Mouse (Mus musculus) liver, embryonic 14.5 days (tissue): ENCODE results near the gene Ret. TPM values are rescaled to one million over a fixed set of nuclear protein-coding genes. Genes with fewer than 3 reads are reported as not detected.
A peak's percentile ranks its signal among the peaks of the same experiment; 100 is the strongest.

Experiments
- ATAC-seq: fragments of 200-750 bp; cut with Nextera tagmentation; 2 replicates; pipeline ENCODE4 v1.8.0; 2017; ENCODE audit warnings: moderate number of reproducible peaks, mild to moderate bottlenecking, moderate library complexity; ENCODE audit not compliant: insufficient read depth
- DNase-seq, 3 experiments: peaks; one replicate each; pipeline ENCODE4 v3.0.0-alpha.2; 2012 to 2013; ENCODE audit warnings: low read depth in 3 of 3, low spot score in 3 of 3
- H3K27ac ChIP-seq: fragments of 300-500 bp; sonication (generic); 2 replicates; pipeline ENCODE4 v1.5.1; 2014; ENCODE audit warnings: moderate library complexity, mild to moderate bottlenecking, control low read depth, inconsistent platforms
- H3K27me3 ChIP-seq: fragments of 300-500 bp; sonication (generic); 2 replicates; pipeline ENCODE4 v1.6.1; 2014; ENCODE audit warnings: mild to moderate bottlenecking, low read length, moderate library complexity; ENCODE audit not compliant: control insufficient read depth, insufficient read depth
- H3K36me3 ChIP-seq: fragments of 300-500 bp; sonication (generic); replicated peaks from 2 replicates; pipeline ENCODE4 v1.6.1; 2014; ENCODE audit warnings: low read depth; ENCODE audit not compliant: control insufficient read depth, insufficient read depth
- H3K4me1 ChIP-seq, 2 experiments: fragments of 200-500 bp in 1 of 2; fragments of 300-500 bp in 1 of 2; sonication (generic) in 1 of 2; replicated peaks; 2 replicates each; pipeline ENCODE4 v1.6.1; 2012 to 2014; ENCODE audit warnings: antibody characterized with exemption in 1 of 2, inconsistent platforms in 1 of 2, low read length in 1 of 2; ENCODE audit not compliant: control insufficient read depth in 2 of 2, insufficient read depth in 2 of 2
- H3K4me2 ChIP-seq: fragments of 300-500 bp; sonication (generic); 2 replicates; pipeline ENCODE4 v1.6.1; 2014; ENCODE audit warnings: low read depth, mild to moderate bottlenecking, control low read depth, moderate library complexity
- H3K4me3 ChIP-seq, 2 experiments: fragments of 200-500 bp in 1 of 2; fragments of 300-500 bp in 1 of 2; sonication (generic) in 1 of 2; 2 replicates each; pipeline ENCODE4 v1.5.1; 2012 to 2014; ENCODE audit warnings: low read depth in 2 of 2, low read length in 2 of 2, mild to moderate bottlenecking in 2 of 2, control low read depth in 1 of 2, inconsistent platforms in 1 of 2, moderate library complexity in 1 of 2; ENCODE audit not compliant: insufficient read depth in 1 of 2
- H3K9ac ChIP-seq: fragments of 300-500 bp; sonication (generic); replicated peaks from 2 replicates; pipeline ENCODE4 v1.6.1; 2014; ENCODE audit warnings: mild to moderate bottlenecking, control low read depth, moderate library complexity
- H3K9me3 ChIP-seq: fragments of 300-500 bp; sonication (generic); 2 replicates; pipeline ENCODE4 v1.6.1; 2016; ENCODE audit warnings: low read length, mixed read lengths; ENCODE audit not compliant: control insufficient read depth
- CTCF ChIP-seq: IDR thresholded peaks from 2 replicates; pipeline ENCODE4 v1.5.1; 2016; ENCODE audit warnings: antibody characterized with exemption, low read depth, control low read depth
- EP300 ChIP-seq: IDR thresholded peaks from 2 replicates; pipeline ENCODE4 v1.6.1; 2016; ENCODE audit warnings: antibody characterized with exemption, low read depth
- WGBS: fragments of 180-500 bp; shearing (Covaris S2); extraction: QIAGEN DNeasy Blood & Tissue Kit; methylation state at CpG from one replicate; pipeline ENCODE4 v1.1.7; 2014; ENCODE audit not compliant: insufficient replicate concordance; 5-methylcytosine and 5-hydroxymethylcytosine counted together
- polyA plus RNA-seq, 2 experiments: library from polyadenylated mRNA; depleted of rRNA in 1 of 2; stranded (reverse) in 1 of 2; unstranded in 1 of 2; fragments of >200 nt; fragmentation: Nextera tagmentation in 1 of 2; extraction: Ambion mirVana in 1 of 2; gene quantifications; 2 replicates each; pipeline versions ENCODE4 v1.2.1 to v1.2.3; 2012 to 2014

Ret gene
- polyA plus RNA-seq (2012; rRNA removed), result 0.02 and 0.08 TPM in 2 replicates
- not detected in 2 replicates for polyA plus RNA-seq (2014; fragmentation: Nextera tagmentation; extraction: Ambion mirVana)

DNA sequence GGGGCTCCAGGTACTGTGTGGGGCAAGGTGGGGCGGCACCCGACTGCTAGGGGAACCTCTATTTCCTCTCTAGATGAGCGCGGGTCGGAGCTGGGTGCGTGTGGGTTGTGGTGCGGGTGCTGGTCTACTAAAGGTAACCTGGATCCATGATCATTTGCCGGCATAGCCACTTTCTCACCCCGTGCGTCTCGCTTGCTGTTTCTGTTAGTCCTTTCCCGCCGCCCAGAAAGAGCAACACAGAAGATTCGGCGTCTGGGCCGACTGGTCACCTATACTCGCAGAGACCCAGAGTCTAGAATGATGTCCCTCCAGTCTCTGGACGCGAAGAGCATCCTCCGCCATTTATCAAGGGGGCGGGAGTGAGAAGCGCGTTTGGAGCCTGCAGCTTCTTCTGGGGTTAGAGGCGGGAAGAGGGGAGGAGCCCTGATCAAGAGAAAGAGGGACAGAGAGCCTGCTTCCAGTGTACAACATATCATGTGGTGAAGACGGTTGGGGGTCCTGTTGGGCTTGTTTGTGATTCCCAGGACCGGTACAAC, at the start of gene Ret:
TSS of gene Ret (minus strand) at position 279 of the 536 bp plus-strand sequence.
- Histone ChIP-seq H3K36me3 (no peaks in the 10 kb centered on the region), H3K4me2 (peak within 1 kb of the TSS; percentile 58), H3K4me1 (no peaks in the 10 kb centered on the region), H3K9ac (no peak within 1 kb of the TSS), H3K27ac (no peak within 1 kb of the TSS), H3K27me3 (peaks cover 47% of the 10 kb centered on the region), H3K9me3 (no peaks in the 10 kb centered on the region), H3K4me3 (peak within 1 kb of the TSS; percentile 8 to 42; a peak in 3 of 4 replicates)
- TF ChIP-seq CTCF, result no peak
- no peak for TF ChIP-seq EP300
- WGBS, result under 1% methylated on average over 26 of the region's 26 CpGs
- ATAC-seq (no peak), DNase-seq (no peak)

DNA sequence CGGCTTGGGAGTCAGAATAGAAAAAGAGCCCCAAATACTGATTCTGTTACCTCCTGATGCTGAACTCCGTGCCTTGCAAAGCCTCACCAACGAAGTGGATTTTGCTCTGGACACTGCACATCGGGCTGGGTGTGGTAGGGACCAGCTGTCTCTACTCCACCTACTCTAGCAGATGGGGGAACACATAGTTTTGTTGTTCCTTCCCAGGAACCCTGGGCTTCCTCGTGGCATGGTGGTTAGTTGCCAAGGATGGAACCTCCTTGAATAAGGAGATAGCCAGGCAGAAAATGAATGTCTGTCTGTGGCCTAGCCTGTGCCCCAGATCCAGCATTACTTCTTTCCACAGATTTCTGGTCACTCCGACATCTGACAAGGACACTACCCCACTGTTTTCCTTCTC, 49.6 kb upstream of the Ret start:
- Histone ChIP-seq H3K36me3 (no peaks in the 10 kb centered on the region), H3K4me2 (no peak overlapping the region), H3K9ac (no peak overlapping the region), H3K4me3 (no peak overlapping the region), H3K4me1 (no peaks in the 10 kb centered on the region), H3K27me3 (no peaks in the 10 kb centered on the region), H3K27ac (no peak overlapping the region), H3K9me3 (no peaks in the 10 kb centered on the region)
- 62% methylated on average over 6 of the region's 6 CpGs for WGBS
- no peak for DNase-seq
- TF ChIP-seq CTCF, result no peak
- no peak for TF ChIP-seq EP300
- no peak for ATAC-seq

DNA sequence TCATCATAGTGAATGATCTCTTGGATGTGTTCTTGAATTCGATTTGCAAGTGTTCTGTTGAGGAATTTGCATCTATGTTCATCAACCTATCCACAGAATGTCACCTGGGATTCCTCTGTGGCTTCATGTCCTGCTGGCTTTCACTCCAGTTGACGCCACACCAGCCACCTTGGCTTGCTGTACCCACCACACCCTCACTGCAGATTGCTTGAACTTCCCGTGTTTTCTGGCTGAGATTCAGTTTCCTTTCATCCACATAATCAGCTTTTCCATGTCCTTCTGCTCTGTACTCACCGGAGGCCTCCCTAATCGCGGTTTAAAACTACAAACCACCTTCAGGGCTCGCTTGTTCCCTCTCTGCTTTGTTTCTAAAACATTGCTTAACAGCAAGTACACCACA, 46.6 kb upstream of the Ret start:
- Histone ChIP-seq H3K27ac (no peak overlapping the region), H3K9ac (no peak overlapping the region), H3K4me1 (no peaks in the 10 kb centered on the region), H3K27me3 (no peaks in the 10 kb centered on the region), H3K9me3 (no peaks in the 10 kb centered on the region), H3K36me3 (no peaks in the 10 kb centered on the region), H3K4me3 (no peak overlapping the region), H3K4me2 (no peak overlapping the region)
- DNase-seq (no peak), ATAC-seq (no peak)
- 58% methylated on average over 7 of the region's 7 CpGs for WGBS
- TF ChIP-seq CTCF, result no peak

DNA sequence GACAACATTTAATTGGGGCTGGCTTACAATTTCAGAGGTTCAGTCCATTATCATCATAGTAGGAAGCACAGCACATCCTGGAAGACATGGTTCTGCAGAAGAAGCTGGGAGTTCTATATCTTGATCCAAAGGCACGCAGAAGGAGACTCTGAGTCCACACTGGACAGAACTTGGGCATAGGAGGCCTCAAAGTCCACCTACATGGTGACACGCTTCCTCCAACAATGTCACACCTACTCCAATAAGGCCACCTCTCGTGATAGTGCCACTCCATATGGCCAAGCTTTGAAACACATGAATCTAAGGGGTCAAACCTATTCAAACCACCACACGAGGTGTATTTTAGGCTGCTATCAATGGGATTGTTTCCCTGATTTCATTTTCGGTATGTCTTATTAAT, 45.4 kb upstream of the Ret start:
- ATAC-seq (no peak), DNase-seq (no peak)
- WGBS, result 54% methylated on average over 5 of the region's 5 CpGs

DNA sequence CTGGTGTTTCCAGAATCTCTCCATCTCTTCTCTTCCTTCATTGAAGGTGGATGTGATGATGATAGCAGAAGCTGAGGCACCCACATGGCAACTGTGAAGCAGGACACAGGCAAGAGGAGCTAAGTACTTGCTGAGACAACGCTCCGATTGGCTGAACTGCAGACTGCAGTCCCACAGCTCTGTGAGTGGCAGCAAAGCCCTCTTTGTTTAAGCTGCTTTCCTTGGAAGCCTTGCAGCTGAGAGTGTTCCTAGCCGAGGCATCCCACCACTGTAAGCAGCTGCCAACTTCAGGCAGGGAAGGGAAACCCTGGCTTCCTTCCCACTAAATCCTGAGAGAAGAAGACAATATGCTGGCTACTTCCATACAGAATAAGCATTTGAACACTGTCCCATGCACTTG, 28.6 kb upstream of the Ret start:
- Histone ChIP-seq H3K27me3 (no peaks in the 10 kb centered on the region), H3K4me1 (no peaks in the 10 kb centered on the region), H3K36me3 (no peaks in the 10 kb centered on the region), H3K27ac (no peak overlapping the region), H3K4me2 (no peak overlapping the region), H3K9ac (no peak overlapping the region), H3K9me3 (no peaks in the 10 kb centered on the region), H3K4me3 (no peak overlapping the region)
- TF ChIP-seq EP300 (no peak), CTCF (no peak)
- ATAC-seq (no peak), DNase-seq (no peak)
- 50% methylated on average over 3 of the region's 3 CpGs for WGBS

More for the DNA sequence above, 45.4 kb upstream of the Ret start:
- Histone ChIP-seq H3K9ac (no peak overlapping the region), H3K27me3 (no peaks in the 10 kb centered on the region), H3K4me1 (no peaks in the 10 kb centered on the region), H3K27ac (no peak overlapping the region), H3K9me3 (no peaks in the 10 kb centered on the region), H3K4me3 (no peak overlapping the region), H3K4me2 (no peak overlapping the region), H3K36me3 (no peaks in the 10 kb centered on the region)
- TF ChIP-seq EP300 (no peak), CTCF (no peak)

DNA sequence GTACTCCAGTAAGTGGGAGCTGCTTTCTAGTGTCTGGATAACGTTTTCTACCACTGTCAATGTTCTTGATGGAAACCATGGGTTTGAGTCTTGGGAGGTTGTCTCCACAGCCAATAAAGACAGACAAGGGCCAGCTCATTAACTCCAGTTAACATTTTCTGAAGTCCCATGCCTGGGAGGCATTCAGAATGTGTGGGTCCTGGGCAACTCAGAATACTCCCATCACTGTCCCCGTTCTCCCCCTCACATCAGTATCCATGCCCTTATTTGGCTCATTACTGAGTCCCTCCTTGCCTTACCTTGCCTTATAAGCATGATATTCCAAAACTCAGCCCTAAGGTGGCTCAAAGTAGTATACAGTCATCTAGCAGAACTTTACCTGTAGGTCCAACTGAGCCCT, 25.0 kb upstream of the Ret start:
- Histone ChIP-seq H3K4me2 (no peak overlapping the region), H3K4me1 (no peaks in the 10 kb centered on the region), H3K27me3 (no peaks in the 10 kb centered on the region), H3K36me3 (no peaks in the 10 kb centered on the region), H3K27ac (no peak overlapping the region), H3K9me3 (no peaks in the 10 kb centered on the region), H3K4me3 (no peak overlapping the region), H3K9ac (no peak overlapping the region)
- ATAC-seq (no peak), DNase-seq (no peak)
- 30% methylated on average over 2 of the region's 2 CpGs for WGBS
- TF ChIP-seq EP300 (no peak), CTCF (no peak)
